Mouse (Mus musculus) sigmoid colon, adult 10 weeks (tissue): ENCODE data around the gene Marc1. TPM values are rescaled to one million over a fixed set of nuclear protein-coding genes. Genes with fewer than 3 reads are reported as not detected.

Source experiments
- polyA plus RNA-seq: library from polyadenylated mRNA; stranded (reverse); fragments of 350-450 nt; fragmentation: Illumina TruSeq; extraction: RNeasy Lipid Tissue Mini Kit (QIAGEN cat#74804); gene quantifications from one replicate; pipeline ENCODE4 v1.2.3, GENCODE M21; 2014; ENCODE audit warnings: low read depth, low replicate concordance

Gene Marc1
- not detected for polyA plus RNA-seq

GRCm38 (mm10) chr1:184810780-184811575 is at the start of gene Marc1:
Marc1 (minus strand) TSS chr1:184811313.

GRCm38 (mm10) chr1:184846092-184846750 is 35.1 kb upstream of the Marc1 start, which contains the start of gene Marc2:
Marc2 (minus strand) TSS chr1:184846451.

Other genes starting within 250 kb of the Marc1 start
- gene Hlx, start 78.7 kb downstream of the Marc1 start, polyA plus RNA-seq: not detected
- 96.6 TPM for gene Marc2, start 35.1 kb upstream of the Marc1 start, polyA plus RNA-seq
- gene C130074G19Rik, start 71.9 kb upstream of the Marc1 start, polyA plus RNA-seq: 23.3 TPM
- gene Mark1, start 188.3 kb upstream of the Marc1 start, polyA plus RNA-seq: 12.9 TPM